Mouse (Mus musculus): ENCODE results near the gene Tmem151b.

DNA sequence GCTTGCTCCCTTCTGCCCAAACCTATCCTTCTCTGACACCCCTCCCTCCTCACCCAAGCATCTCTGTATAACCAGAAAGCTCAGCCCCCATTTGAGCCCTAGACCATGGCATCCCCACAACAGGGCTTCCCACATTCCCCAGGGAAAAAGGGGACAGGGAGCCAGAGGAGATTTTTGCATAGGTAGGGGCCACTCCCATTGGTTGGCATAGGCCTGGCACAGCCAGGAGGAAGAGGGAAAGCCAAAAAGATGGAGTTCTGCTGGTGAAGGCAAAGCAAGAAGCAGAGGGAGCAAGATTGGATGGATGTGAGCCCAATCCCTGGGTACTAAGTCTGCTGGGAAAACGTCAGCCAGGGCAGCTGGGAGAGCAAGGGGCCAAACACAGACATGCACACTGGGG is 6.4 kb downstream of the Tmem151b start:
- no peak for TF ChIP-seq GATA1 (IDR thresholded peaks at IDR 0.05; ENCODE audit: borderline replicate concordance, low read length)
- TF ChIP-seq CTCF (IDR thresholded peaks at IDR 0.05; ENCODE audit: low read depth, low read length), result no peak
- TF ChIP-seq GATA2 (IDR thresholded peaks at IDR 0.05; ENCODE audit: borderline replicate concordance, low read depth, low read length), result no peak
